Mouse (Mus musculus) cerebellum, adult 2 months (tissue): Measurements from ENCODE around the gene Slc1a5. TPM values are rescaled to one million over a fixed set of nuclear protein-coding genes. Genes with fewer than 3 reads are reported as not detected.

Experiments
- DNase-seq, 2 experiments: peaks; one replicate each; pipeline ENCODE4 v3.0.0; 2021
- H3K27ac ChIP-seq: fragments of 200-500 bp; 2 replicates; pipeline ENCODE4 v1.5.1; 2012; ENCODE audit warnings: low read length, control low read depth, inconsistent platforms; ENCODE audit not compliant: insufficient read depth
- H3K27me3 ChIP-seq: fragments of 200-500 bp; 2 replicates; pipeline ENCODE4 v1.6.1; 2012; ENCODE audit warnings: inconsistent platforms, mild to moderate bottlenecking, low read length, moderate library complexity; ENCODE audit not compliant: control insufficient read depth, insufficient read depth
- H3K4me1 ChIP-seq: fragments of 200-500 bp; 2 replicates; pipeline ENCODE4 v1.6.1; 2011; ENCODE audit warnings: low read length; ENCODE audit not compliant: control insufficient read depth, insufficient read depth
- H3K4me3 ChIP-seq: fragments of 200-500 bp; replicated peaks from 2 replicates; pipeline ENCODE3; 2011; ENCODE audit warnings: mild to moderate bottlenecking, low read depth, low read length, control low read depth; ENCODE audit not compliant: insufficient read depth
- CTCF ChIP-seq: fragments of 200-500 bp; IDR thresholded peaks from 2 replicates; pipeline ENCODE4 v1.5.1; 2011; ENCODE audit warnings: low read depth, mild to moderate bottlenecking, control low read depth, low read length, moderate library complexity, borderline replicate concordance; ENCODE audit not compliant: insufficient read depth
- POLR2A ChIP-seq: fragments of 200-500 bp; IDR thresholded peaks from 2 replicates; pipeline ENCODE4 v1.6.1; 2011; ENCODE audit warnings: low read length, control low read depth, borderline replicate concordance; ENCODE audit not compliant: insufficient read depth
- WGBS: fragments of 180-500 bp; shearing (Covaris S2); methylation state at CpG from one replicate; pipeline ENCODE4 v1.1.7; 2018; 5-methylcytosine and 5-hydroxymethylcytosine counted together
- polyA plus RNA-seq: library from polyadenylated mRNA; depleted of rRNA; stranded (reverse); fragments of >200 nt; gene quantifications from 2 replicates; pipeline ENCODE4 v1.2.3, GENCODE M21; 2012

Slc1a5 gene
- polyA plus RNA-seq, 1 experiment = 4.0 TPM

DNA sequence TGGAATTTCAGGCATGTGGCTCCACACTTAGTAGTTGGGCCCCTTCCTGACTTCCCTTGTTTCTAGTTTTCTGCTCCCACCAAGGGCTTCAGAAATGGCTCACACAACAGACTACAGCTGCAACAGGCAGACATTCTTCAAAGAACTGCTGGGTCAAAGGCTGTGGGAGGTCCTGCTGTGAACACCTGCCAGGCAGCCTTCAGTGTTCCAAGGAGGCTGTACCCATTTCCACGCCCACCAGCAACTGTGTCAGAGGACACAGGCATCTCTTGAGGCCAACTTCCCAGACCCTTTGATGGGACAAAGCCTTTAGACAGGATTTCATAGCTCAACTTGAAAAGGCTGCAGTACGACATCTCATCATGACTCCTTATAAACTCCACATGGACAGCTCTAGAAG is 14.7 kb upstream of the Slc1a5 start:
- no peak for DNase-seq
- H3K27me3 ChIP-seq = no peaks in the 10 kb centered on the region
- no peaks in the 10 kb centered on the region for H3K4me1 ChIP-seq
- H3K4me3 ChIP-seq = no peak overlapping the region
- TF ChIP-seq POLR2A (no peak), CTCF (no peak)
- no peak overlapping the region for H3K27ac ChIP-seq
- WGBS = 32% methylated on average over 2 of the region's 2 CpGs

- no peak for DNase-seq
- Histone ChIP-seq H3K4me3 (no peak overlapping the region), H3K27me3 (no peaks in the 10 kb centered on the region), H3K4me1 (no peaks in the 10 kb centered on the region), H3K27ac (no peak overlapping the region)
- 69% methylated on average over 5 of the region's 5 CpGs for WGBS
- TF ChIP-seq POLR2A (no peak), CTCF (no peak)
These were observed 5.3 kb upstream of the Slc1a5 start for GRCm38 (mm10) chr7:16775888-16776287.

GRCm38 (mm10) chr7:16780076-16780475 is 1.1 kb upstream of the Slc1a5 start:
- Histone ChIP-seq H3K27me3 (no peaks in the 10 kb centered on the region), H3K4me3 (no peak overlapping the region), H3K4me1 (no peaks in the 10 kb centered on the region), H3K27ac (no peak overlapping the region)
- 59% methylated on average over 5 of the region's 5 CpGs for WGBS
- no peak for TF ChIP-seq POLR2A
- no peak for TF ChIP-seq CTCF
- DNase-seq = no peak

GRCm38 (mm10) chr7:16781555-16781815 is 345 bp downstream of the Slc1a5 start:
- WGBS = under 1% methylated on average over 10 of the region's 10 CpGs
- H3K27ac ChIP-seq = no peak overlapping the region

DNA sequence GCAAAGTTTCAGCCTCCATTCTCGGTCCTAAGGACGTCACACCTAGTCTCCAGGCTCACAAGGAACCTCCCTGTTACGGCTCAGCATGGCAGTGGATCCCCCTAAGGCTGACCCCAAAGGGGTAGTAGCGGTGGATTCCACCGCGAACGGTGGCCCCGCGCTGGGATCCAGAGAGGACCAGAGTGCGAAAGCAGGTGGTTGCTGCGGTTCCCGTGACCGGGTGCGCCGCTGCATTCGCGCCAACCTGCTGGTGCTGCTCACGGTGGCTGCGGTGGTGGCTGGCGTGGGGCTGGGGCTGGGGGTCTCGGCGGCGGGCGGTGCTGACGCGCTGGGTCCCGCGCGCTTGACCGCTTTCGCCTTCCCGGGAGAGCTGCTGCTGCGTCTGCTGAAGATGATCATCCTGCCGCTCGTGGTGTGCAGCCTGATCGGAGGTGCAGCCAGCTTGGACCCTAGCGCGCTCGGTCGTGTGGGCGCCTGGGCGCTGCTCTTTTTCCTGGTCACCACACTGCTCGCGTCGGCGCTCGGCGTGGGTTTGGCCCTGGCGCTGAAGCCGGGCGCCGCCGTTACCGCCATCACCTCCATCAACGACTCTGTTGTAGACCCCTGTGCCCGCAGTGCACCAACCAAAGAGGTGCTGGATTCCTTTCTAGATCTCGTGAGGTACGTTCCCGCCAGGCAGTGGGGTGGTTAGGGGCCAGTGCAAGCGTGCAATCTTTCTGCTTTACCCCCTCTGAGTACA is 845 bp downstream of the Slc1a5 start:
- no peak for DNase-seq
- TF ChIP-seq CTCF (no peak), POLR2A (no peak)
- Histone ChIP-seq H3K27ac (no peak overlapping the region), H3K4me1 (no peaks in the 10 kb centered on the region), H3K27me3 (no peaks in the 10 kb centered on the region), H3K4me3 (peak overlapping the region; percentile 28)
- under 1% methylated on average over 60 of the region's 60 CpGs for WGBS

More at GRCm38 (mm10) chr7:16781555-16781815, 345 bp downstream of the Slc1a5 start:
- Histone ChIP-seq H3K4me3 (peak overlapping the region; percentile 28), H3K4me1 (no peaks in the 10 kb centered on the region), H3K27me3 (no peaks in the 10 kb centered on the region)
- DNase-seq = no peak
- TF ChIP-seq POLR2A = no peak
- TF ChIP-seq CTCF = no peak

DNA sequence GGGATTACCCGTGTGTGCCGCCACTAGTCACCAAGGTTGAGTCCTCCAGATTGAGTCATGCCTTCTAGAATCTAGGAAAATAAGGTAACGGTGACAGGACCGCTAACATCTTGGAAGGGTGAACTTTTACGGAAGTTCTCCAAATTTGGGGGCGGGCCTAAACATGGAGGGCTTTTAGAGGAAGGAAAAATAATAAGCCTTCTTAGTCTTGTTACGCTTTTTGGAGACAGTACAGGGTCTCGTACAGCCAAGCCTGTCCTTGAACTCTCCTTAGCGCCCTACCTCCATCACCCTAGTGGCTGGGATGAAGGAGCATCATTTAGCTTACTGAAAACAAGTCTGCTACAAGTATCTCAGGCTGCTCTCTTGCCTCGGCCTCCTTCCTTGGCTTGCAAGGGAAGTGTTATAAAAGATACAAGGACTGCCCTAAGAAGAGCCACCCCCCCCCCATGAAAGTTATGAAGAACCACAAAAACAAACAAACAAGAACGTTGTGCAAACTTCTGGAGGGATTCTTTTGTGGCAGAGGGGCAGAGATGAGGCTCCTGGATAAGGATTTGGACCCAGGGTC is 1.5 kb downstream of the Slc1a5 start:
- Histone ChIP-seq H3K27me3 (no peaks in the 10 kb centered on the region), H3K27ac (no peak overlapping the region), H3K4me1 (no peaks in the 10 kb centered on the region), H3K4me3 (no peak overlapping the region)
- DNase-seq = no peak
- 21% methylated on average over 11 of the region's 11 CpGs for WGBS
- TF ChIP-seq POLR2A (no peak), CTCF (no peak)

GRCm38 (mm10) chr7:16783224-16783688 is 2.1 kb downstream of the Slc1a5 start:
- TF ChIP-seq CTCF = no peak
- TF ChIP-seq POLR2A = no peak
- no peak overlapping the region for H3K4me3 ChIP-seq
- 57% methylated on average over 10 of the region's 10 CpGs for whole genome bisulfite sequencing
- no peak overlapping the region for H3K27ac ChIP-seq
- DNase-seq = no peak
- no peaks in the 10 kb centered on the region for H3K27me3 ChIP-seq
- no peaks in the 10 kb centered on the region for H3K4me1 ChIP-seq

- no peak for DNase-seq
- Histone ChIP-seq H3K4me1 (no peaks in the 10 kb centered on the region), H3K27me3 (no peaks in the 10 kb centered on the region), H3K4me3 (no peak overlapping the region), H3K27ac (no peak overlapping the region)
- no peak for TF ChIP-seq CTCF
- no peak for TF ChIP-seq POLR2A
- WGBS = 38% methylated on average over 17 of the region's 17 CpGs
These were observed 2.7 kb downstream of the Slc1a5 start for GRCm38 (mm10) chr7:16783758-16784415.
